Mouse (Mus musculus) embryo, embryonic 9.5 days (tissue): ENCODE results near the gene Prdm12.

Experiments
- DNase-seq: peaks from one replicate; pipeline ENCODE4 v3.0.0-alpha.2; 2017; ENCODE audit errors: extremely low spot score

Gene Prdm12

GRCm38 (mm10) chr2:31639901-31640608 is at the start of gene Prdm12:
Prdm12 (plus strand) TSS chr2:31640037.
- peak; percentile 45 for DNase-seq

GRCm38 (mm10) chr2:31591799-31592484 is 47.9 kb upstream of the Prdm12 start:
- DNase-seq: no peak

- DNase-seq: no peak
Observed at GRCm38 (mm10) chr2:31607555-31607954, 32.3 kb upstream of the Prdm12 start.

- peak; percentile 54 for DNase-seq
Observed at GRCm38 (mm10) chr2:31609859-31610261, 30.0 kb upstream of the Prdm12 start.

- peak; percentile 28 for DNase-seq
Observed at GRCm38 (mm10) chr2:31610922-31611321, 28.9 kb upstream of the Prdm12 start.

GRCm38 (mm10) chr2:31611400-31611799 is 28.4 kb upstream of the Prdm12 start:
- no peak for DNase-seq

- DNase-seq: no peak
Observed at GRCm38 (mm10) chr2:31612627-31613026, 27.2 kb upstream of the Prdm12 start.

GRCm38 (mm10) chr2:31613781-31614180 is 26.1 kb upstream of the Prdm12 start:
- DNase-seq: no peak

GRCm38 (mm10) chr2:31618484-31619161 is 21.2 kb upstream of the Prdm12 start:
- no peak for DNase-seq

GRCm38 (mm10) chr2:31619208-31619607 is 20.6 kb upstream of the Prdm12 start:
- no peak for DNase-seq

GRCm38 (mm10) chr2:31633531-31633930 is 6.3 kb upstream of the Prdm12 start:
- no peak for DNase-seq

GRCm38 (mm10) chr2:31635281-31636137 is 4.3 kb upstream of the Prdm12 start:
- DNase-seq: peak; percentile 37

- DNase-seq: peak; percentile 81
Observed at GRCm38 (mm10) chr2:31636138-31636741, 3.6 kb upstream of the Prdm12 start.

GRCm38 (mm10) chr2:31636742-31637141 is 3.1 kb upstream of the Prdm12 start:
- DNase-seq: no peak

GRCm38 (mm10) chr2:31637311-31637710 is 2.5 kb upstream of the Prdm12 start:
- DNase-seq: no peak

- peak; percentile 61 for DNase-seq
Observed at GRCm38 (mm10) chr2:31637807-31638206, 2.0 kb upstream of the Prdm12 start.

GRCm38 (mm10) chr2:31638581-31639465 is 1.0 kb upstream of the Prdm12 start:
- DNase-seq: peak; percentile 46

GRCm38 (mm10) chr2:31639466-31639760 is 424 bp upstream of the Prdm12 start:
- no peak for DNase-seq

- peak; percentile 67 for DNase-seq
Observed at GRCm38 (mm10) chr2:31640609-31641507, 1.0 kb downstream of the Prdm12 start.

- DNase-seq: no peak
Observed at GRCm38 (mm10) chr2:31641508-31641830, 1.6 kb downstream of the Prdm12 start.
